Mouse (Mus musculus): ENCODE measurements at regions not wholly inside any gene's neighbourhood (a gene's known extent, or its start where the extent isn't known, plus 50 kb on each side); places are given as distances from the start of the nearest gene placed in this dataset.

- TF ChIP-seq CTCF (IDR thresholded peaks at IDR 0.05; ENCODE audit: borderline replicate concordance, insufficient read depth, low read length), result no peak
- no peak for TF ChIP-seq POLR2A (IDR thresholded peaks at IDR 0.05; ENCODE audit: low read depth, low read length)
Measured at GRCm38 (mm10) chr19:59631541-59631940, 173.4 kb downstream of the Emx2 start.

Data from embryonic fibroblast, embryonic 13.5 days (primary cell).